Mouse (Mus musculus): ENCODE measurements around the gene Lrcol1. TPM values are rescaled to one million over a fixed set of nuclear protein-coding genes. Genes with fewer than 3 reads are reported as not detected.

The Lrcol1 gene
- total RNA-seq, 2 experiments from 2014 or later: not detected

- peak; percentile 33 for ATAC-seq (replicated peaks; ENCODE audit: poor library complexity)
These were observed 40.7 kb downstream of the Lrcol1 start for GRCm38 (mm10) chr5:110385263-110385662.

DNA sequence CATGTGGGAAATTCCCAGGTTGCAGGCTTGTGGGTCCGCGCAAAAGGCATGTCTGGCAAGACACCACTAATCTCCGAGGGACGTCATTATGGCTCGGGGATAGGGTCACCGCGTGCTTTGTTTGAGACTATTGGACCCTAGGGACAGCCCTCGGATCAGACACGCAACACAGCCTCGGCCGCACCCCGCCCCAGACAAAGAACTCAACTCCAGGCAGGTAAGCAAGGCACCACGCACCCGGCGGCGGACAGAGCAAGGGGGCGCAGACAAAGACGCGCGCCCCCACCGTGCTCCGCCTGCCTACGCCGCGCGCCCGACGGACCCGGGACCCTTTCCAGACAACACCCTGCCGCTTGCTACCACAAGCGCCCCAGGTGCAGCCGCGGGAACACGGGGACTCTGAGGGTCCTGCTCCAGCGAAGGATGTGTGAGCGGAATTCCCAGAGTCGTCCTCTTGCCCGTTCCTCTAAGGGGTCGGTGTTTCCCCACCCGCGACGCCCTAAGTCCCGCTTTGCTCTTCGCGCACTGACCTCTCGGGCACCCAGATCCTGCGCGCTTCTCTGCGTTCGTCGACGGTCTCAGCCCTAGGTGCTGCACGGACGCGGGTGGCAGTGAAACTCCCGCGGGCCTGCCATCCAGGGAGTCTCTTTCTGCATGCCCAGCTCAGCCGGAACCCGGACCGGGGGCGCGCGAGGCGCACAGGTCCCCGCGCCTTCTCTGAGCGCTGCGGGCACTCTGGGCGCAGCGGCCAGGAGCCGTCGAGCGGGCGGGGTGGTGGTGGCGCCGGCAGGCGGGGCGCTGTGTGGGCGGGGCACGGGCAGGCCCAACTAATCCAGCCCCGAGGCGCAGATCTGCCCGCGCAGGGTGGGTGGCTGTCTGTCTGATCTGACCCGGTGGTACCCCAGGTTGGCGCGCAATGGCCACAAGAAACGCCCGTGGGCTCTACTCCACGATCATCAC lies 42.1 kb downstream of the Lrcol1 start:
- peak; percentile 79 for ATAC-seq (replicated peaks; ENCODE audit: poor library complexity)

GRCm38 (mm10) chr5:110387332-110387731 lies 42.8 kb downstream of the Lrcol1 start:
- no peak for ATAC-seq (replicated peaks; ENCODE audit: poor library complexity)

GRCm38 (mm10) chr5:110390631-110391030 lies 46.1 kb downstream of the Lrcol1 start:
- no peak for ATAC-seq (replicated peaks; ENCODE audit: poor library complexity)

GRCm38 (mm10) chr5:110392727-110393126 lies 48.2 kb downstream of the Lrcol1 start:
- no peak for ATAC-seq (replicated peaks; ENCODE audit: poor library complexity)

- no peak for ATAC-seq (replicated peaks; ENCODE audit: poor library complexity)
These were observed 50.6 kb downstream of the Lrcol1 start for GRCm38 (mm10) chr5:110395006-110395661.

DNA sequence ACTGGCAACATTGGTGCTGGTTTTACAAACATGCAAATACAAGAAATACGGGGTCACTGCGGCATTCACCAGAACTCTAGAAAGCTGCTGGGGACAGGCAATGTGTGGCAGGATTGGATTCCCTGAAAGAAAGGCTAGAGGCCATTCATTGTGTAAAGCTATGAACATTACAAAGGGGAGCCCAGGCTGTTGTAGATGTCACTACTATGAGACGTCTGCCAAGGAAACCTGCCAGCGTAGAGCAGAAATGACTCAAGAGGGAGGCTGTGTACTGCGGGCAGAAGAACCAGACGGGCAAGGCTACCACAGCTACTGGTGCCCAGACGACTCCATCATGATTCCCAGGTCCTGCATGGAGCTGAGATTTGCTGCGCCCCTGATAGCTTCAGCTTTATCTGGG lies 56.6 kb downstream of the Lrcol1 start:
- ATAC-seq (replicated peaks; ENCODE audit: poor library complexity): no peak

GRCm38 (mm10) chr5:110402557-110402956 lies 58.0 kb downstream of the Lrcol1 start:
- ATAC-seq (replicated peaks; ENCODE audit: poor library complexity): peak; percentile 76

GRCm38 (mm10) chr5:110403931-110404330 lies 59.4 kb downstream of the Lrcol1 start:
- ATAC-seq (replicated peaks; ENCODE audit: poor library complexity): no peak

Other genes starting within 250 kb of the Lrcol1 start
- gene Plcxd1, start 244.8 kb upstream of the Lrcol1 start, total RNA-seq (2015): not detected in 2 replicates
- gene Plcxd1, start 244.8 kb upstream of the Lrcol1 start, total RNA-seq (2017): 0.17 TPM in 1 of 2 replicates, not detected in the other
- 12.0 and 12.7 TPM in 2 replicates for gene Gtpbp6, start 236.5 kb upstream of the Lrcol1 start, total RNA-seq (2015)
- gene Gtpbp6, start 236.5 kb upstream of the Lrcol1 start, total RNA-seq (2017): 17.3 and 19.8 TPM in 2 replicates
- 4.3 and 6.7 TPM in 2 replicates for gene Zfp605, start 234.6 kb upstream of the Lrcol1 start, total RNA-seq (2015)
- 7.3 and 11.1 TPM in 2 replicates for gene Zfp605, start 234.6 kb upstream of the Lrcol1 start, total RNA-seq (2017)
- 29.1 and 34.6 TPM in 2 replicates for gene Chfr, start 208.9 kb upstream of the Lrcol1 start, total RNA-seq (2015)
- 43.9 and 57.1 TPM in 2 replicates for gene Chfr, start 208.9 kb upstream of the Lrcol1 start, total RNA-seq (2017)
- gene Golga3, start 168.0 kb upstream of the Lrcol1 start, total RNA-seq (2015): 11.9 and 13.7 TPM in 2 replicates
- gene Golga3, start 168.0 kb upstream of the Lrcol1 start, total RNA-seq (2017): 21.4 and 22.6 TPM in 2 replicates
- gene Ankle2, start 113.7 kb upstream of the Lrcol1 start, total RNA-seq (2015): 40.9 and 44.1 TPM in 2 replicates
- 52.5 and 52.6 TPM in 2 replicates for gene Ankle2, start 113.7 kb upstream of the Lrcol1 start, total RNA-seq (2017)
- 42.9 and 47.8 TPM in 2 replicates for gene Pgam5, start 74.8 kb upstream of the Lrcol1 start, total RNA-seq (2015)
- gene Pgam5, start 74.8 kb upstream of the Lrcol1 start, total RNA-seq (2017): 32.7 and 35.3 TPM in 2 replicates
- 9.8 and 13.5 TPM in 2 replicates for gene Pxmp2, start 58.5 kb upstream of the Lrcol1 start, total RNA-seq (2015)
- gene Pxmp2, start 58.5 kb upstream of the Lrcol1 start, total RNA-seq (2017): 6.2 and 9.1 TPM in 2 replicates
- 61.4 and 77.1 TPM in 2 replicates for gene Pole, start 58.4 kb upstream of the Lrcol1 start, total RNA-seq (2015)
- 40.5 and 41.6 TPM in 2 replicates for gene Pole, start 58.4 kb upstream of the Lrcol1 start, total RNA-seq (2017)
- gene P2rx2, start 1.5 kb upstream of the Lrcol1 start, total RNA-seq (2015): not detected in 2 replicates
- gene P2rx2, start 1.5 kb upstream of the Lrcol1 start, total RNA-seq (2017): not detected in 2 replicates
- gene Fbrsl1, start 103.8 kb downstream of the Lrcol1 start, total RNA-seq (2015): 21.3 and 35.4 TPM in 2 replicates
- gene Fbrsl1, start 103.8 kb downstream of the Lrcol1 start, total RNA-seq (2017): 9.3 and 12.2 TPM in 2 replicates
- gene Galnt9, start 199.6 kb downstream of the Lrcol1 start, total RNA-seq (2015): 0.39 TPM in 1 of 2 replicates, not detected in the other
- gene Galnt9, start 199.6 kb downstream of the Lrcol1 start, total RNA-seq (2017): 0.12 TPM in 1 of 2 replicates, not detected in the other

All from megakaryocyte progenitor cell, adult 5-6 weeks (primary cell).